Mouse (Mus musculus) brain, embryonic 14.5 days (tissue): ENCODE measurements around the gene Plekha6.

Source experiments
- CTCF ChIP-seq: fragments of 200-500 bp; IDR thresholded peaks from 2 replicates; pipeline ENCODE4 v1.5.1; 2012; ENCODE audit warnings: inconsistent platforms, mild to moderate bottlenecking, moderate library complexity, borderline replicate concordance; ENCODE audit not compliant: insufficient read depth, insufficient read length; ENCODE audit errors: extremely low read depth
- POLR2A ChIP-seq: fragments of 200-500 bp; IDR thresholded peaks from 2 replicates; pipeline ENCODE4 v1.6.1; 2012; ENCODE audit warnings: mild to moderate bottlenecking, inconsistent platforms, borderline replicate concordance; ENCODE audit not compliant: poor library complexity, insufficient read depth, insufficient read length, severe bottlenecking; ENCODE audit errors: extremely low read depth

DNA sequence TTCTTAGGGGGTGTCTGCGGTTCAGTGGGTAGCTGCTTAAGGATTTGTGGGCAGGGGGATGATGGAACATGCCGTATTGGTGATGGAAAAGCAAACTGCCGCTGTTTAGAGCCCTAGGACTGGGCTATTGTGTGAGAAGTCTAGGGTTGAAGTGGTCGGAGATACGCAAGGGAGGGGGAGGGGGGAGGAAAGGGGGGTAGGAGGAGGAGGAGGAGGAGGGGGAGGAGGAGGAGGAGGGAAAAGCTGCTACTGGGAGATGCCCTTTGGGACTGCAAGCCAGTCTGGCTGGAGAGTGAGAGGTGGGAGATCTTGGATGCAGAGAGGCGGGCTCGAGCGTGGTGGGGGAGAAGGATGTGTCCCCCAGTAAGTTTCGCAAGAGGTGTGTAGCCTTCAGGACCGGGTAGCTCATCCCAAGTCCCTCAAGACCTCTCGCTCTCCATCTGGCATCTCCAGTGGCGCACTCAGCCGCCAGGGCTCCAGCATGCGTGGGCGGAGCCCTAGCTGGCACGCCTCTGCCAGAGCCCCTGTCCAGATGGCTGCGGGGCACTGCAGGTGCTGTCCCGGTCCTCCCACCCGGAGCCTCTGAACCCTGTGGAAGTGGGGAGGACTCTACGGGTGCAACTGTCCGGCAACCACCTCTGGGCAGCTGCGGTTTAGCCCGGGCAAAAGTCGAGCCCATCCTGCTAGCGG, 18.2 kb downstream of the Plekha6 start:
- TF ChIP-seq CTCF (peak; percentile 10; the same call in 1 of the 2 replicates), POLR2A (no peak)
